Mouse (Mus musculus) thymus, postnatal 36 days (tissue): Measurements from ENCODE around the gene Mms22l.
"Not testable (repeated sequence)": the region's sequence is repeated elsewhere in the genome, so short reads cannot be mapped to it uniquely, and the experiment has no call there.

Experiments
- DNase-seq, 2 experiments: peaks; one replicate each; pipeline ENCODE4 v3.0.0; 2022; ENCODE audit warnings: mixed read lengths in 2 of 2

Mms22l gene

DNA sequence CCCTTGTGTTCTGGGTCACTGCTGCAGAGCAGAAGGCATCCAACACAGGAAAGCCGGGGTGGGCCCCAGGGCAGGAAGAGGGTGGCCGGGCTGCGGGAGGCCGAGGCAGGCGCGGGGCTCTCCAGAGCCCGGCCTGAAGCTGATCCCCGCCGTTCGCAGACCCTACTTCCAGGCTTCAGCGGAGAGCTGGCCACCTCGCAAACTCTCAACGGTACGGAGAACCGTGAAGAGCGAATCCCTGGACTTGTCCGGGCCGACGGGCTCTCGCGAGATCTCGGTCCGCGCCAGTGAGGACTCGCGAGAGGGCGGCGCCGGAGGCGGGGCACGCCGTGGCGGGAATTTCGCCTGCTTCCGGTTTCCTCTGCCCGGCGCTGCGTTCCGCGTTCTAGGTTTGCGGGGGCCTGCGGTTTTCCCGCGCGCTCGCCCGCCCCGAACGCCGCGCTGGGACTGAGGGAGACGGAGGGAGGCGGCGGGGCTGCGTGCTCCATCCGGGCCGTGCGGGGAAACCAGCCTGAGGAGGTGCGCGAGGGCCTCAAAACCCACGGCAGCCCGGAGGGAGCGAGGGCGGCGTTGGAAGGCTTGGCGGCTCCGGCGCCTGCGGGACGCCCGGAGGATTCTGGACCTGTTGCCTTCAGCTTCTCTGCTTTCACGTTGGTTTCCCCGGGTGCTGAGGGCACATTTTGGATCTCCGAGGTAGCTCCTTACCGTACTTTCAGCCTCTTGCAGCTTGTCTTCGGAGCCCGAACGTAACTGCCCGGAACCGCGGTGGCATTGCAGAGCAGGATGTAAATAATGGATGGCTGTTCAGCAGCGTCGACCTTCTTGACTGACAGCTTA, at the start of gene Mms22l:
Mms22l (plus strand) TSS at position 336 of the 837 bp plus-strand sequence.
- peak; percentile 90 to 91 for DNase-seq

DNA sequence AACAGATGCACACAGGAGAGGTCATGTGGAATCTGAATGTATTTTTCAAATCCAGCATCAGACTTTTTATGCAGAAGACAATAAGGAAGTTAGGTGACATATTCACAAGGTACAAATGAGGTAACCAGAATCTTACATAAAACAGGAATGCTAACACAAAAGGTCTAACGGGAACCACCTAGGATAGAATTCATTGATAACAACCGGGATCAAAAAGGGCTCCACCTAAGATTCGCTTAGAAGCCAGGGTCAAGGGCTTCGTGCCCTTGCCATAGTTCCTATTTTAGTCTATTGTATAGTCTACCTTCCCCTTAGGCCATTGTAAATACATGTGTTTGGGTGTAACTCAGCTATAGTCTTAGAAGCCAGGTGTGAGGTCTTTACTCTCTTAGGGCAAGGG, 12.2 kb upstream of the Mms22l start:
- DNase-seq, result not testable (repeated sequence)

DNA sequence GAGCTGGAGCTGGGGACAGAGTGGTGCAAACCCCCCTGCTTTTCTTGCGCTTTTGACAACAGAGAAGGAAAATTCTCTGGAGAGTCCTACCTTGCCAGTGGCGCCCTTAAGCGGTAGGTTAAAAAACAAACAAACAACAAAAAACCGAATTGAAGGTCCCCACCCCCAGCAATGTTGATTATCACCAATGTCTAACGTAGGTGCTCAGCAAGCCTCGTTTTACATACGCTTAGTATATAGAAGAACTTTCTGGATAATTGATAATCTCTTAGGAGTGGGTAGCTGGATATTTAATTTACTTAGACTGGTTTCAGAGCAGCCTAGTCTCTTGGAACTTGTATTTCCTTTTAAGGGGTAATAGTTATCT, 685 bp downstream of the Mms22l start:
- no peak for DNase-seq

- DNase-seq, result no peak
Measured at GRCm38 (mm10) chr4:24509195-24509594, 12.9 kb downstream of the Mms22l start.

DNA sequence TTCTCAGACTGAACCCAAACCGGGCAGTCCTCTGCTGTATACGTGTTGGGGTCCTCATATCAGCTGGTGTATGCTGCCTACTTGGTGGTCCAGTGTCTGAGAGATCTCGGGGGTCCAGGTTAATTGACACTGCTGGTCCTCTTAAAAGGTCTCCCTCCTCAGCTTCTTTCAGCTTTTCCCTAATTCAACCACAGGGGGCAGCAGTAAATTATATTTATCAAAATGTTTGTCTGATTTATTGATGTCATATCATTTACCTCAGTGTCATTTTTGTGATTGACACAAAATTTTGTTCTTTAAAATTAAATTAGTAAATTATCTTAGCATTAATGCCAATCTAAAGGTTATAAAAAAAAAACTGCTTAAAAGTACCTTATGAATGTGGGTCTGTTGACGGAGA, 40.7 kb downstream of the Mms22l start:
- no peak for DNase-seq

GRCm38 (mm10) chr4:24543421-24543820, 47.2 kb downstream of the Mms22l start:
- DNase-seq, result no peak

GRCm38 (mm10) chr4:24544677-24545151, 48.5 kb downstream of the Mms22l start:
- DNase-seq, result no peak

DNA sequence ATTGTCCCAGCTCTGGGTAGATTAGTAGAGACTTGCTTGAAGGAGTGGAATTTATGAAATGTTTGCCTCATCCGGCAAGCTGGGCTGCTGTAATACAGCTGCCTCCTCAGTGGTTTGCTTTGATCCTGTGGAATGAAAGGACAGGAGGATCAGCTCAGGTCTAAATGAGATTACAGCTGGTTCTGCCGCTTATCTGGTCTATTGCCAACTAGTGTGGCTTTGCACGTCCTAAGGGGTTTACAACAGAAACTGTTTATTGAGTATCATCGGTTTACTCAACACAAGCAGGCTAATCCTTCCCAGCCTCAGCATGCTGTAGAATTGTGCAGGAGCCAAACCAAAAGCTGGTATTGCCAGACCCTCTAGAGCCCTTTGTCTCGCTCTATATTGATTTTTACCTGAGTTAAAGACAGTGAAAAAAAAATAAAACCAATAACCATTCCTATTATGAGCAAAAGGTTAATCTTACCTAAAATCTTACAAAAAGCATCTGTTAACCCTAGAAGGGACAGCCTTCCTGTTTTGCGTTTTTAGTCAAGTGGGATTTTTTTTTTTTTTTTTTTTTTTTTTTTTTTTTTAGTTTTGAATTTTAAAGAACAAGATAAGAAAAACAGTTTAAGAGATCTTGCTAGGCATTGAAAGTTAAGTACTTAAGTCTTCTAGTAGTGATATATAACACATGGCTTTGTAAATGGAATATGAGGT, 60.0 kb downstream of the Mms22l start:
- DNase-seq, result no peak

GRCm38 (mm10) chr4:24557149-24557548, 60.9 kb downstream of the Mms22l start:
- no peak for DNase-seq

GRCm38 (mm10) chr4:24568026-24568425, 71.8 kb downstream of the Mms22l start:
- DNase-seq, result no peak

- DNase-seq, result no peak
Measured at GRCm38 (mm10) chr4:24568989-24569556, 72.8 kb downstream of the Mms22l start.

GRCm38 (mm10) chr4:24574276-24574675, 78.0 kb downstream of the Mms22l start:
- peak; percentile 67 to 73 for DNase-seq

DNA sequence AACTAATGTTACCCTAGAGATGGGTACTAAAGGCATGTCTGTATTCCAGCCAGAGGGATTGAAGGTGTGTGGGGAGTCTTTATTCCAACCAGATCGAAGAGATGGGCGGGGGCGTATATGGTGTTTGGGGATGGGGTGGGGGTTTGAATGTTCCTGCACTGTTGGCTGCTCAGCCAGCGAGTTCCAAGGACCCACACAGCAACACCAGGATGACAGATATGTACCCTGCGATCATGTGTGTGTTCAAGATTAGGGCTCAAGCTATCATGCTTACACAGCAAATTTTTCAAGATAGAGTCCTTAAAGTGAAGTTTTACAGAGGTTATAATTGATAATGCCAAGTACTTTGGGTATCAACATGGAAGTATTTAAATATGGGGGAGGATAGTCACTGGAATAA, 81.3 kb downstream of the Mms22l start:
- DNase-seq, result no peak

- no peak for DNase-seq
Measured at GRCm38 (mm10) chr4:24582295-24582694, 86.0 kb downstream of the Mms22l start.

GRCm38 (mm10) chr4:24583997-24584396, 87.7 kb downstream of the Mms22l start:
- no peak for DNase-seq

GRCm38 (mm10) chr4:24594824-24595223, 98.6 kb downstream of the Mms22l start:
- DNase-seq, result no peak

- no peak for DNase-seq
Measured at GRCm38 (mm10) chr4:24596942-24597611, 100.8 kb downstream of the Mms22l start.

DNA sequence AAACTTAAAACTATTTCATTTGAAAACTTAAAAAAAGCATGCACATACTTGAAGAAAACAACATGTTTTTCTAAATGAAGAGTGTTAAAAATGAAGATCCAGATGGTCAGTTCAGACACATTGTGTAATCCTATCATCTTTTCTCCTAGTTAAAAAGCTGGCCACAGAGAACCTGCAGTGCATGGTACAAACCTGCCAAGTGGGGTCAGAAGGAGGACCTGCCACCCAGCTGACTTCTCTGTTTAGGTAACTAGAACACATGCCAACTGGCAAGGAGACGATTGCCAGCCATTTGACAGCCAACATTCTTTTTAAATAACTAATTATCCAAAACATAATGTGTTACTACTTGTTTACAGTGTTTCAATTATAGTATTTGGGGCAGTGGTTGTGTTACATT, 102.4 kb downstream of the Mms22l start:
- no peak for DNase-seq

GRCm38 (mm10) chr4:24601711-24602110, 105.5 kb downstream of the Mms22l start:
- DNase-seq, result no peak

DNA sequence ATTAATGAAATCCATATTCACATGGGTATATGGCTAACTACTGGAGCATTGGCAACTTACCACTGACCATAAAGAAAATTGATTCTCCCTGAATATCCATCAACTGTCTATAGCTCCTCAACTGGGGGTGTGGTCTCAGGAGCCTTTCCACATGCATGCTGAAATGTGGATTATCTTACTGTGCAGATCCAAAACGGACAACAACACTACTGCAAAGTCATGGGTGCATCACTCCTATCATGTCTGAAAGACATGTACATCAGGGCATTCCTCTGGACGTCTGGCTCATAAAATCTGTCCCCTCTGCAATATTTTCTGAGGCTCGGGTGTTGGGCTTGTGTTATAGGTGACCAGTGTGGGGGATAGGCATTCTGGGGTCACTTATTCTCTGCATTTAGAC, 112.8 kb downstream of the Mms22l start:
- DNase-seq, result no peak

GRCm38 (mm10) chr4:24609564-24609963, 113.3 kb downstream of the Mms22l start:
- no peak for DNase-seq

GRCm38 (mm10) chr4:24620005-24620404, 123.8 kb downstream of the Mms22l start:
- no peak for DNase-seq

DNA sequence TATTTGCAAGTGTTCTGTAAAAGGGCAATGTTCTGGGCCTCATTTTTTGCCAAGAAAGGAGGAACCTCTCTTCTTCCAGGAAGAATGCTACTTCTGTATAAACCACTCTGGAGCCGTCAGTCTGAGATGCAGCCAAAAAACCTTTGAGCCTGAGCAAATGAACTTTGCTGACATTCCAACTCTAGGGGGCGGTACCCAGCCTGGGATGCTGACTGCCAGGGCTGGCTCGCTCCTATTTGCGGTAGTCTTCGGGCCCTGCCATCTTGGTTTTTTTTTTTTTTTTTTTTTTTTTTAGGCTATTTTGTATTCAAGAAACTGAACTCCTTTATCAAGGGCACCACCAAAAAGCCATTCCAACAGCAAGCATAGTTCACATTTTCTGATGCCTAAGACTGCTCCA, 124.2 kb downstream of the Mms22l start:
- no peak for DNase-seq
